Comparison of ENCODE assay signal across 25 mouse cellular contexts in genomic region chr2:163102216-163102615, GRCm38 (mm10). TPM values are rescaled to one million over a fixed set of nuclear protein-coding genes. Genes with fewer than 3 reads are reported as not detected.
A peak's percentile ranks its signal among the peaks of the same experiment; 100 is the strongest.
DNase-seq lines count a peak whose midpoint lies in the region; ATAC-seq and TF ChIP-seq lines count a peak whose summit lies in the region.
"Had no signal": no experiment of that assay in that cellular context is flagged by ENCODE, and none has a peak within 500 bp of the region (broad histone marks: within the 10 kb centered on the region; RNA-seq: fewer than 3 reads in every experiment).

No protein-coding gene starts in this region.

- H3K4me2 ChIP-seq in heart, embryonic 15.5 days = no peak overlapping the region
- no peak overlapping the region for H3K4me2 ChIP-seq in embryonic facial prominence, embryonic 11.5 days (ENCODE audit: low read depth, low read length)
- no peak overlapping the region for H3K4me2 ChIP-seq in midbrain, embryonic 16.5 days (ENCODE audit: low read length)
- H3K4me2 ChIP-seq: liver, embryonic 13.5 days; lung, embryonic 15.5 days had no signal

- TF ChIP-seq POLR2A in heart, adult 2 months (IDR thresholded peaks at IDR 0.05; ENCODE audit: insufficient read depth, low read depth, low read length) = no peak

- H3K27ac ChIP-seq in heart, embryonic 15.5 days = no peak overlapping the region
- no peak overlapping the region for H3K27ac ChIP-seq in heart, adult 2 months
- no peak overlapping the region for H3K27ac ChIP-seq in embryonic facial prominence, embryonic 11.5 days (replicated peaks; ENCODE audit: low read depth, low read length)
- no peak overlapping the region for H3K27ac ChIP-seq in midbrain, embryonic 16.5 days (ENCODE audit: low read length)
- H3K27ac ChIP-seq: layer of hippocampus, adult 2 months; limb, embryonic 10.5 days; liver, embryonic 13.5 days; lung, embryonic 15.5 days had no signal

- no peaks in the 10 kb centered on the region for H3K36me3 ChIP-seq in heart, embryonic 15.5 days
- no peaks in the 10 kb centered on the region for H3K36me3 ChIP-seq in heart, adult 2 months (ENCODE audit: control insufficient read depth, insufficient read depth, low read length)
- no peaks in the 10 kb centered on the region for H3K36me3 ChIP-seq in embryonic facial prominence, embryonic 11.5 days (replicated peaks; ENCODE audit: control insufficient read depth, insufficient read depth, low read depth, low read length)
- H3K36me3 ChIP-seq in midbrain, embryonic 16.5 days (ENCODE audit: control insufficient read depth, insufficient read depth, low read length) = no peaks in the 10 kb centered on the region
- H3K36me3 ChIP-seq: limb, embryonic 10.5 days; liver, embryonic 13.5 days; lung, embryonic 15.5 days had no signal

- H3K9me3 ChIP-seq in heart, embryonic 15.5 days (replicated peaks) = no peaks in the 10 kb centered on the region
- no peaks in the 10 kb centered on the region for H3K9me3 ChIP-seq in embryonic facial prominence, embryonic 11.5 days (replicated peaks; ENCODE audit: control insufficient read depth, low read length)
- H3K9me3 ChIP-seq in midbrain, embryonic 16.5 days (replicated peaks; ENCODE audit: control insufficient read depth, low read length, poor library complexity, severe bottlenecking) = no peaks in the 10 kb centered on the region
- H3K9me3 ChIP-seq: limb, embryonic 10.5 days; liver, embryonic 13.5 days; lung, embryonic 15.5 days had no signal

- no peak for TF ChIP-seq CTCF in heart, adult 2 months (IDR thresholded peaks at IDR 0.05)

- no peak for DNase-seq in heart, adult 2 months
- DNase-seq in thymus, postnatal 0 days (ENCODE audit: low spot score) = peak; percentile 35
- no peak for DNase-seq in thymus, postnatal 10 days (ENCODE audit: low spot score in 2 of 2)
- no peak for DNase-seq in embryonic facial prominence, embryonic 11.5 days (ENCODE audit: low spot score)
- DNase-seq in lung, postnatal 36 days = no peak
- no peak for DNase-seq in spleen, postnatal 14 days (ENCODE audit: low spot score in 2 of 2)
- DNase-seq: cerebellum, adult 11-12 months had no signal

- peaks cover 18% of the 10 kb centered on the region for H3K4me1 ChIP-seq in heart, embryonic 15.5 days (replicated peaks)
- H3K4me1 ChIP-seq in heart, adult 2 months (ENCODE audit: control insufficient read depth, insufficient read depth, low read length) = no peaks in the 10 kb centered on the region
- no peaks in the 10 kb centered on the region for H3K4me1 ChIP-seq in embryonic facial prominence, embryonic 11.5 days (ENCODE audit: control insufficient read depth, insufficient read depth, low read length)
- peaks cover 10% of the 10 kb centered on the region for H3K4me1 ChIP-seq in midbrain, embryonic 16.5 days (ENCODE audit: control insufficient read depth, insufficient read depth, low read length)

- no peak overlapping the region for H3K9ac ChIP-seq in heart, embryonic 15.5 days
- H3K9ac ChIP-seq in heart, adult 2 months (ENCODE audit: low read depth, low read length) = no peak overlapping the region
- H3K9ac ChIP-seq in embryonic facial prominence, embryonic 11.5 days (replicated peaks; ENCODE audit: low read length) = no peak overlapping the region
- no peak overlapping the region for H3K9ac ChIP-seq in midbrain, embryonic 16.5 days (ENCODE audit: low read depth, low read length)
- H3K9ac ChIP-seq: forebrain, postnatal 0 days; liver, embryonic 13.5 days; lung, embryonic 15.5 days had no signal

- H3K4me3 ChIP-seq in heart, embryonic 15.5 days = no peak overlapping the region
- no peak overlapping the region for H3K4me3 ChIP-seq in heart, adult 2 months
- no peak overlapping the region for H3K4me3 ChIP-seq in embryonic facial prominence, embryonic 11.5 days (ENCODE audit: low read depth, low read length)
- H3K4me3 ChIP-seq in midbrain, embryonic 16.5 days (ENCODE audit: low read depth, low read length) = no peak overlapping the region
- H3K4me3 ChIP-seq: layer of hippocampus, adult 2 months; limb, embryonic 10.5 days; liver, embryonic 13.5 days; lung, embryonic 15.5 days had no signal

- no peaks in the 10 kb centered on the region for H3K79me2 ChIP-seq in heart, adult 2 months (replicated peaks; ENCODE audit: control insufficient read depth, insufficient read depth, low read length)

- TF ChIP-seq EP300 in heart, adult 2 months (IDR thresholded peaks at IDR 0.05; ENCODE audit: insufficient read depth, low read depth, low read length) = no peak

- intact Hi-C loops in heart, adult 2 months (cut with DNase I) = loop anchor here (5.0 kb wide), 1 partner anchor 100 kb away; the partner anchor contains the start of gene Tox2

- ATAC-seq in heart, embryonic 15.5 days (replicated peaks; ENCODE audit: insufficient number of reproducible peaks, insufficient read depth, low FRiP score, low read depth) = 0 out of 2 replicates have a peak, but pooled peaks have one; percentile 19
- ATAC-seq in embryonic facial prominence, embryonic 11.5 days (replicated peaks; ENCODE audit: insufficient number of reproducible peaks, low FRiP score, low TSS enrichment, low read depth) = peak; percentile 38; the same call in 1 of the 2 replicates
- ATAC-seq in midbrain, embryonic 16.5 days = peak; percentile 31; the same call in 1 of the 2 replicates
- ATAC-seq: forebrain, postnatal 0 days had no signal

- H3K27me3 ChIP-seq in heart, embryonic 15.5 days = no peaks in the 10 kb centered on the region
- H3K27me3 ChIP-seq in heart, adult 2 months (ENCODE audit: control insufficient read depth, insufficient read depth, low read length) = no peaks in the 10 kb centered on the region
- no peaks in the 10 kb centered on the region for H3K27me3 ChIP-seq in embryonic facial prominence, embryonic 11.5 days (ENCODE audit: control insufficient read depth, insufficient read depth, low read length)
- H3K27me3 ChIP-seq in midbrain, embryonic 16.5 days (ENCODE audit: control insufficient read depth, insufficient read depth, low read depth, low read length) = no peaks in the 10 kb centered on the region
- H3K27me3 ChIP-seq: lung, embryonic 15.5 days had no signal

- 54% methylated on average over 7 of the region's 7 CpGs for WGBS in heart, embryonic 15.5 days
- WGBS in heart, adult 2 months = 60% methylated on average over 7 of the region's 7 CpGs
- WGBS in embryonic facial prominence, embryonic 11.5 days = 55% methylated on average over 7 of the region's 7 CpGs
- WGBS in midbrain, embryonic 16.5 days = 46% methylated on average over 7 of the region's 7 CpGs

RNA-seq across cellular contexts. Expression of gene Gtsf1l, which starts 14.6 kb away (rescaled TPM):
- polyA plus RNA-seq in heart, embryonic 15.5 days (2015; fragmentation: Nextera tagmentation; extraction: Ambion mirVana) = not detected in 2 replicates
- not detected for total RNA-seq in heart, adult 2 months (2021)
- 0.68 TPM in 1 of 2 replicates, not detected in the other for polyA plus RNA-seq in heart, adult 2 months (2012; rRNA removed)
- polyA plus RNA-seq in thymus, postnatal 0 days (2015; fragmentation: Nextera tagmentation; extraction: Ambion mirVana) = not detected in 2 replicates
- not detected in 2 replicates for polyA plus RNA-seq in embryonic facial prominence, embryonic 11.5 days (2014; fragmentation: Nextera tagmentation; extraction: Ambion mirVana)
- polyA plus RNA-seq in midbrain, embryonic 16.5 days (2015; fragmentation: Nextera tagmentation; extraction: Ambion mirVana) = not detected in 2 replicates
- total RNA-seq: adrenal gland, adult 8-10 months; forebrain, postnatal 0 days; gastrocnemius, adult 18-20 months; granulocyte monocyte progenitor cell, adult 5-6 weeks; layer of hippocampus, adult 2 months; megakaryocyte-erythroid progenitor cell, adult 5-6 weeks had no signal
- polyA plus RNA-seq: cortical plate, adult 2 months; heart, embryonic 14.5 days; inflammation-experienced regulatory T-cells, adult 6 months; kidney, embryonic 16.5 days; limb, embryonic 10.5 days; liver, embryonic 13.5 days; lung, embryonic 15.5 days; spleen, adult 2 months; stomach, embryonic 16.5 days; urinary bladder, adult 2 months had no signal

RNA-seq across cellular contexts. Expression of gene Mybl2, which starts 47.7 kb away (rescaled TPM):
- polyA plus RNA-seq in heart, embryonic 15.5 days (2015; fragmentation: Nextera tagmentation; extraction: Ambion mirVana) = 12.0 and 16.2 TPM in 2 replicates
- under 1 TPM; 0.16 to 0.41 TPM for total RNA-seq in heart, adult 2 months (2021)
- polyA plus RNA-seq in heart, adult 2 months (2012; rRNA removed) = 0.18 and 0.56 TPM in 2 replicates
- 26.9 and 27.5 TPM in 2 replicates for polyA plus RNA-seq in thymus, postnatal 0 days (2015; fragmentation: Nextera tagmentation; extraction: Ambion mirVana)
- polyA plus RNA-seq in embryonic facial prominence, embryonic 11.5 days (2014; fragmentation: Nextera tagmentation; extraction: Ambion mirVana) = 25.6 TPM in 2 replicates
- 1.9 and 3.9 TPM in 2 replicates for polyA plus RNA-seq in midbrain, embryonic 16.5 days (2015; fragmentation: Nextera tagmentation; extraction: Ambion mirVana)
